Mouse (Mus musculus) G1E (cell line): Measurements from ENCODE around the gene Magi3. TPM values are rescaled to one million over a fixed set of nuclear protein-coding genes. Genes with fewer than 3 reads are reported as not detected.
A peak's percentile ranks its signal among the peaks of the same experiment; 100 is the strongest.

ENCODE experiments used
- ATAC-seq: 2 replicates; pipeline ENCODE4 v1.8.0; 2016; ENCODE audit warnings: mild to moderate bottlenecking; ENCODE audit not compliant: insufficient number of reproducible peaks, poor library complexity, low FRiP score, severe bottlenecking; ENCODE audit errors: extremely low read depth
- DNase-seq: peaks from one replicate; pipeline ENCODE4 v3.0.0; 2012; ENCODE audit warnings: low spot score
- H3K27me3 ChIP-seq: 2 replicates; pipeline ENCODE4 v1.6.1; 2012; ENCODE audit warnings: mild to moderate bottlenecking, low read length, inconsistent platforms; ENCODE audit not compliant: insufficient read depth
- H3K36me3 ChIP-seq: replicated peaks from 2 replicates; pipeline ENCODE3; 2012; ENCODE audit warnings: mild to moderate bottlenecking, inconsistent platforms
- H3K4me1 ChIP-seq: 2 replicates; pipeline ENCODE4 v1.6.1; 2012; ENCODE audit warnings: low read depth, low read length, inconsistent platforms, mixed read lengths; ENCODE audit not compliant: insufficient read depth
- H3K4me3 ChIP-seq: 2 replicates; pipeline ENCODE4 v1.5.1; 2012; ENCODE audit warnings: low read depth, mild to moderate bottlenecking, inconsistent platforms, low read length, moderate library complexity, mixed read lengths
- H3K9me3 ChIP-seq: replicated peaks from 2 replicates; pipeline ENCODE4 v1.6.1; 2012; ENCODE audit warnings: inconsistent platforms
- CTCF ChIP-seq: IDR thresholded peaks from 2 replicates; pipeline ENCODE4 v1.5.1; 2012; ENCODE audit warnings: low read depth, low read length, inconsistent platforms, mixed read lengths
- GATA1 ChIP-seq: IDR thresholded peaks from 2 replicates; pipeline ENCODE4 v1.6.1; 2012; ENCODE audit warnings: borderline replicate concordance, low read length, inconsistent platforms, mixed read lengths
- GATA2 ChIP-seq: IDR thresholded peaks from 2 replicates; pipeline ENCODE4 v1.6.1; 2012; ENCODE audit warnings: low read depth, low read length, inconsistent platforms, borderline replicate concordance
- POLR2AphosphoS5 ChIP-seq: IDR thresholded peaks from 2 replicates; pipeline ENCODE4 v1.6.1; 2012; ENCODE audit warnings: low read depth, low read length, inconsistent platforms; ENCODE audit not compliant: insufficient replicate concordance
- TAL1 ChIP-seq: conservative IDR thresholded peaks from 2 replicates; pipeline ENCODE4 v1.6.1; 2012; ENCODE audit warnings: low read depth, low read length, inconsistent platforms, mixed read lengths
- polyA plus RNA-seq: library from polyadenylated mRNA; stranded (reverse); fragments of >175 nt; gene quantifications from 2 replicates; pipeline ENCODE4 v1.2.3, GENCODE M21; 2012
- total RNA-seq, 2 experiments: library from RNA; stranded (forward) in 1 of 2; stranded (reverse) in 1 of 2; fragments of 200-1000 nt in 1 of 2; fragments of >200 nt in 1 of 2; fragmentation: Nextera tagmentation in 1 of 2; gene quantifications; 2 replicates each; pipeline ENCODE4 v1.2.3; 2014 to 2017

The Magi3 gene
- total RNA-seq (2014; fragmentation: Nextera tagmentation) (not detected in 2 replicates), total RNA-seq (2017) (under 0.01 and 0.16 TPM in 2 replicates), polyA plus RNA-seq (not detected in 2 replicates)

- ATAC-seq (no peak), DNase-seq (no peak)
- no peaks in the 10 kb centered on the region for H3K36me3 ChIP-seq
- H3K9me3 ChIP-seq = peaks cover 11% of the 10 kb centered on the region
- peak within 1 kb of the TSS; percentile 16; the same call in 1 of the 2 replicates for H3K4me3 ChIP-seq
- peaks cover 7% of the 10 kb centered on the region; the same call in 1 of the 2 replicates for H3K27me3 ChIP-seq
- TF ChIP-seq CTCF (no peak), GATA2 (no peak), POLR2AphosphoS5 (no peak), GATA1 (no peak), TAL1 (no peak)
- no peaks in the 10 kb centered on the region for H3K4me1 ChIP-seq
Observed at GRCm38 (mm10) chr3:104220295-104220965, at the start of gene Magi3. Gene Magi3, minus strand, starts transcription at chr3:104220374.

- no peaks in the 10 kb centered on the region for H3K4me1 ChIP-seq
- ATAC-seq = no peak
- TF ChIP-seq TAL1 (no peak), CTCF (no peak), GATA1 (no peak), GATA2 (no peak), POLR2AphosphoS5 (no peak)
Observed at GRCm38 (mm10) chr3:104264530-104265145, 44.5 kb upstream of the Magi3 start.

GRCm38 (mm10) chr3:104260221-104260620 lies 40.0 kb upstream of the Magi3 start:
- Histone ChIP-seq H3K4me3 (no peak overlapping the region), H3K36me3 (no peaks in the 10 kb centered on the region), H3K9me3 (no peaks in the 10 kb centered on the region), H3K27me3 (no peaks in the 10 kb centered on the region), H3K4me1 (no peaks in the 10 kb centered on the region)
- no peak for DNase-seq
- TF ChIP-seq POLR2AphosphoS5 (no peak), GATA1 (no peak)
- ATAC-seq = no peak

More at GRCm38 (mm10) chr3:104264530-104265145, 44.5 kb upstream of the Magi3 start:
- no peak overlapping the region for H3K4me3 ChIP-seq
- no peaks in the 10 kb centered on the region for H3K9me3 ChIP-seq
- no peaks in the 10 kb centered on the region for H3K36me3 ChIP-seq
- no peak for DNase-seq
- no peaks in the 10 kb centered on the region for H3K27me3 ChIP-seq

GRCm38 (mm10) chr3:104259168-104259567 lies 39.0 kb upstream of the Magi3 start:
- Histone ChIP-seq H3K4me3 (no peak overlapping the region), H3K36me3 (no peaks in the 10 kb centered on the region), H3K27me3 (no peaks in the 10 kb centered on the region), H3K4me1 (no peaks in the 10 kb centered on the region), H3K9me3 (no peaks in the 10 kb centered on the region)
- ATAC-seq (no peak), DNase-seq (no peak)
- TF ChIP-seq POLR2AphosphoS5 = no peak
- TF ChIP-seq CTCF = no peak

- no peaks in the 10 kb centered on the region for H3K27me3 ChIP-seq
- DNase-seq (no peak), ATAC-seq (no peak)
- no peaks in the 10 kb centered on the region for H3K36me3 ChIP-seq
- H3K4me1 ChIP-seq = no peaks in the 10 kb centered on the region
- no peaks in the 10 kb centered on the region for H3K9me3 ChIP-seq
- H3K4me3 ChIP-seq = no peak overlapping the region
- TF ChIP-seq CTCF (no peak), GATA2 (no peak), GATA1 (no peak), TAL1 (no peak), POLR2AphosphoS5 (no peak)
Observed at GRCm38 (mm10) chr3:104257041-104257440, 36.9 kb upstream of the Magi3 start.

GRCm38 (mm10) chr3:104253760-104254159 lies 33.6 kb upstream of the Magi3 start:
- Histone ChIP-seq H3K36me3 (no peaks in the 10 kb centered on the region), H3K9me3 (no peaks in the 10 kb centered on the region), H3K4me3 (no peak overlapping the region), H3K4me1 (no peaks in the 10 kb centered on the region), H3K27me3 (no peaks in the 10 kb centered on the region)
- TF ChIP-seq POLR2AphosphoS5 (no peak), GATA1 (no peak), TAL1 (no peak), GATA2 (no peak), CTCF (no peak)
- DNase-seq = no peak
- ATAC-seq = no peak
